Mouse (Mus musculus): Measurements from ENCODE around the gene Atrnl1.
"Not testable (repeated sequence)": the region's sequence is repeated elsewhere in the genome, so short reads cannot be mapped to it uniquely, and the experiment has no call there.

The Atrnl1 gene

GRCm38 (mm10) chr19:57823446-57823845 lies 212.6 kb downstream of the Atrnl1 start:
- DNase-seq (ENCODE audit: low spot score in 2 of 2), result no peak

GRCm38 (mm10) chr19:57825271-57826207 lies 214.7 kb downstream of the Atrnl1 start:
- DNase-seq (ENCODE audit: low spot score in 2 of 2), result no peak

GRCm38 (mm10) chr19:57833083-57833482 lies 222.2 kb downstream of the Atrnl1 start:
- no peak for DNase-seq (ENCODE audit: low spot score in 2 of 2)

GRCm38 (mm10) chr19:57837882-57838281 lies 227.0 kb downstream of the Atrnl1 start:
- no peak for DNase-seq (ENCODE audit: low spot score in 2 of 2)

- DNase-seq (ENCODE audit: low spot score in 2 of 2), result no peak
Observed at GRCm38 (mm10) chr19:57838546-57838945, 227.7 kb downstream of the Atrnl1 start.

- no peak for DNase-seq (ENCODE audit: low spot score in 2 of 2)
Observed at GRCm38 (mm10) chr19:57849915-57850314, 239.1 kb downstream of the Atrnl1 start.

GRCm38 (mm10) chr19:57868350-57868749 lies 257.5 kb downstream of the Atrnl1 start:
- DNase-seq (ENCODE audit: low spot score in 2 of 2), result no peak

- no peak for DNase-seq (ENCODE audit: low spot score in 2 of 2)
Observed at GRCm38 (mm10) chr19:57870871-57871270, 260.0 kb downstream of the Atrnl1 start.

GRCm38 (mm10) chr19:57876057-57876456 lies 265.2 kb downstream of the Atrnl1 start:
- DNase-seq (ENCODE audit: low spot score in 2 of 2), result no peak

- DNase-seq (ENCODE audit: low spot score in 2 of 2), result no peak
Observed at GRCm38 (mm10) chr19:57877343-57877742, 266.5 kb downstream of the Atrnl1 start.

- no peak for DNase-seq (ENCODE audit: low spot score in 2 of 2)
Observed at GRCm38 (mm10) chr19:57878583-57878982, 267.7 kb downstream of the Atrnl1 start.

- DNase-seq (ENCODE audit: low spot score in 2 of 2), result not testable (repeated sequence)
Observed at GRCm38 (mm10) chr19:57879841-57880240, 269.0 kb downstream of the Atrnl1 start.

GRCm38 (mm10) chr19:57881927-57882326 lies 271.1 kb downstream of the Atrnl1 start:
- no peak for DNase-seq (ENCODE audit: low spot score in 2 of 2)

GRCm38 (mm10) chr19:57888871-57889270 lies 278.0 kb downstream of the Atrnl1 start:
- DNase-seq (ENCODE audit: low spot score in 2 of 2), result no peak

GRCm38 (mm10) chr19:57889741-57890140 lies 278.9 kb downstream of the Atrnl1 start:
- no peak for DNase-seq (ENCODE audit: low spot score in 2 of 2)

GRCm38 (mm10) chr19:57890954-57891353 lies 280.1 kb downstream of the Atrnl1 start:
- DNase-seq (ENCODE audit: low spot score in 2 of 2), result no peak

GRCm38 (mm10) chr19:57894191-57894590 lies 283.4 kb downstream of the Atrnl1 start:
- DNase-seq (ENCODE audit: low spot score in 2 of 2), result no peak

GRCm38 (mm10) chr19:57900037-57900436 lies 289.2 kb downstream of the Atrnl1 start:
- no peak for DNase-seq (ENCODE audit: low spot score in 2 of 2)

GRCm38 (mm10) chr19:57909466-57909865 lies 298.6 kb downstream of the Atrnl1 start:
- DNase-seq (ENCODE audit: low spot score in 2 of 2), result no peak

- DNase-seq (ENCODE audit: low spot score in 2 of 2), result no peak
Observed at GRCm38 (mm10) chr19:57910650-57911049, 299.8 kb downstream of the Atrnl1 start.

GRCm38 (mm10) chr19:57916325-57916724 lies 305.5 kb downstream of the Atrnl1 start:
- DNase-seq (ENCODE audit: low spot score in 2 of 2), result no peak

GRCm38 (mm10) chr19:57922991-57923390 lies 312.2 kb downstream of the Atrnl1 start:
- no peak for DNase-seq (ENCODE audit: low spot score in 2 of 2)

GRCm38 (mm10) chr19:57924856-57925255 lies 314.0 kb downstream of the Atrnl1 start:
- no peak for DNase-seq (ENCODE audit: low spot score in 2 of 2)
